Mouse (Mus musculus) E14TG2a.4 (cell line): ENCODE data around the gene Atf1.
"Not testable (repeated sequence)": the region's sequence is repeated elsewhere in the genome, so short reads cannot be mapped to it uniquely, and the experiment has no call there.

ENCODE experiments used
- H3K27me3 ChIP-seq: 2 replicates; pipeline ENCODE4 v1.6.1; 2014; ENCODE audit warnings: low read length, control low read depth; ENCODE audit not compliant: insufficient read depth
- H3K36me3 ChIP-seq: 2 replicates; pipeline ENCODE4 v1.6.1; 2014; ENCODE audit warnings: low read length, control low read depth; ENCODE audit not compliant: insufficient read depth
- H3K4me1 ChIP-seq: replicated peaks from 2 replicates; pipeline ENCODE4 v1.6.1; 2014; ENCODE audit warnings: low read depth, low read length, control low read depth
- H3K4me3 ChIP-seq: replicated peaks from 2 replicates; pipeline ENCODE4 v1.5.1; 2014; ENCODE audit warnings: mild to moderate bottlenecking, low read length
- H3K9me3 ChIP-seq: 2 replicates; pipeline ENCODE4 v1.6.1; 2014; ENCODE audit warnings: low read length, control low read depth
- CTCF ChIP-seq: conservative IDR thresholded peaks from 2 replicates; pipeline ENCODE4 v1.5.1; 2014; ENCODE audit warnings: low read length
- NANOG ChIP-seq: IDR thresholded peaks from 2 replicates; pipeline ENCODE4 v1.6.1; 2014; ENCODE audit warnings: borderline replicate concordance, low read length, mixed read lengths
- POU5F1 ChIP-seq: IDR thresholded peaks from 2 replicates; pipeline ENCODE4 v1.6.1; 2014; ENCODE audit warnings: low read length, borderline replicate concordance

Atf1 gene

GRCm38 (mm10) chr15:100303428-100304018, 75.9 kb downstream of the Atf1 start:
- H3K27me3 ChIP-seq = no peaks in the 10 kb centered on the region
- H3K9me3 ChIP-seq = no peaks in the 10 kb centered on the region
- H3K4me3 ChIP-seq = peak overlapping the region; percentile 66
- TF ChIP-seq CTCF (no peak), POU5F1 (no peak), NANOG (no peak)
- no peaks in the 10 kb centered on the region for H3K36me3 ChIP-seq
- peaks cover 70% of the 10 kb centered on the region for H3K4me1 ChIP-seq

GRCm38 (mm10) chr15:100304019-100304991, 76.7 kb downstream of the Atf1 start, which contains the start of gene Mettl7a1:
Mettl7a1 (plus strand) TSS chr15:100304140.
- H3K27me3 ChIP-seq = no peaks in the 10 kb centered on the region
- H3K9me3 ChIP-seq = no peaks in the 10 kb centered on the region
- H3K4me1 ChIP-seq = peaks cover 63% of the 10 kb centered on the region
- TF ChIP-seq POU5F1 = no peak
- TF ChIP-seq CTCF = no peak
- TF ChIP-seq NANOG = no peak
- H3K36me3 ChIP-seq = no peaks in the 10 kb centered on the region
- H3K4me3 ChIP-seq = peak within 1 kb of the TSS; percentile 78

GRCm38 (mm10) chr15:100306201-100306600, 78.6 kb downstream of the Atf1 start:
- no peak overlapping the region for H3K4me3 ChIP-seq
- no peaks in the 10 kb centered on the region for H3K9me3 ChIP-seq
- no peaks in the 10 kb centered on the region for H3K36me3 ChIP-seq
- TF ChIP-seq POU5F1 (no peak), NANOG (no peak), CTCF (no peak)
- no peaks in the 10 kb centered on the region for H3K27me3 ChIP-seq
- H3K4me1 ChIP-seq = peaks cover 45% of the 10 kb centered on the region

- not testable (repeated sequence) for H3K9me3 ChIP-seq, H3K36me3 ChIP-seq, H3K4me3 ChIP-seq, H3K27me3 ChIP-seq
- H3K4me1 ChIP-seq = peaks cover 41% of the 10 kb centered on the region
These were observed 79.9 kb downstream of the Atf1 start for GRCm38 (mm10) chr15:100307438-100308096.
